In the genomic region with DNA sequence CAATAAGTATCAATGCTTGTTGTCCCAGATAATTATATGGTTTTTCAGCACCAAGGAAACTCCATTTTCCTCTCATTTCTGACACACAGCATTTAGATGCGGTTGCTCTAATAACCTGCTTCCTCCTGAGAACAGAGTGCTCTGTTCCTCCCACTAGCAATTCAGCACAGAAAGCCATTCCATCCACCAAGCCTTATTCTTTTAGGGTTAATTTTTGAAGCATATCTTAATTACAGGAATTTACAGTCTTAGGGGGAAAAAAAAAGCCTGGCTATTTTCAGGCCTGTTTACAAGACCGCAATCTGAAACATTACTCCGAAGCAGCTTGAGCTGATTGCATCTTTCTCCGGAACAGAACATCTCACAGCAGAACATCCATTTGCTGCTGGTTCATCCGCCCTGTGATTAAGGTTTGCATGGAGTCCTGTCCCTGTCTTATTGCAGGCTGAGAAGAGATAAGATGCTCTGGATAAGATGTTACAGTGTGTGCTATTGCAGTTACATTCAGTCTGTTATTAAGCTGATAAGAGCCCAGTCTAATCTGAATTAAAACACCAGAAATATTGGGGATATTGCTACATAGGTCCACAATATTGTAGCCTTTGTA, we compare ENCODE assay signal across 20 mouse cellular contexts.
DNase-seq lines count a peak whose midpoint lies in the region; ATAC-seq and TF ChIP-seq lines count a peak whose summit lies in the region.
"Had no signal": no experiment of that assay in that cellular context is flagged by ENCODE, and none has a peak within 500 bp of the region (broad histone marks: within the 10 kb centered on the region; RNA-seq: fewer than 3 reads in every experiment).

No protein-coding gene starts in this region.

- no peak overlapping the region for H3K9ac ChIP-seq in hindbrain, embryonic 16.5 days (ENCODE audit: low read depth, low read length)
- no peak overlapping the region for H3K9ac ChIP-seq in hindbrain, embryonic 14.5 days
- no peak overlapping the region for H3K9ac ChIP-seq in midbrain, embryonic 16.5 days (ENCODE audit: low read depth, low read length)
- H3K9ac ChIP-seq in midbrain, embryonic 13.5 days (replicated peaks) = no peak overlapping the region
- no peak overlapping the region for H3K9ac ChIP-seq in neural tube, embryonic 15.5 days (replicated peaks)
- H3K9ac ChIP-seq: heart, embryonic 13.5 days; liver, postnatal 0 days had no signal

- DNase-seq in hindbrain, embryonic 14.5 days (ENCODE audit: low spot score) = no peak
- DNase-seq in brain, embryonic 14.5 days (ENCODE audit: low read depth) = peak; percentile 61
- DNase-seq in spleen, postnatal 4 days (ENCODE audit: low spot score in 2 of 2) = no peak
- DNase-seq: adrenal gland, adult 2 months; cerebellum, adult 9-10 months; gastrocnemius, postnatal 14 days; heart, adult 18-20 months; kidney, adult 2 months; kidney, postnatal 25 days; layer of hippocampus, postnatal 36 days; liver, postnatal 0 days; lung, postnatal 10 days had no signal

- WGBS in hindbrain, embryonic 16.5 days = 78% methylated on average over 5 of the region's 5 CpGs
- 79% methylated on average over 5 of the region's 5 CpGs for WGBS in hindbrain, embryonic 14.5 days
- WGBS in midbrain, embryonic 16.5 days = 71% methylated on average over 5 of the region's 5 CpGs
- WGBS in midbrain, embryonic 13.5 days = 85% methylated on average over 5 of the region's 5 CpGs
- WGBS in neural tube, embryonic 15.5 days = 62% methylated on average over 5 of the region's 5 CpGs

- no peak for TF ChIP-seq POLR2A in brain, embryonic 14.5 days (IDR thresholded peaks at IDR 0.05; ENCODE audit: borderline replicate concordance, extremely low read depth, insufficient read depth, insufficient read length, poor library complexity, severe bottlenecking)

- no peaks in the 10 kb centered on the region for H3K27me3 ChIP-seq in hindbrain, embryonic 16.5 days (replicated peaks; ENCODE audit: control insufficient read depth, insufficient read depth, low read length)
- H3K27me3 ChIP-seq in hindbrain, embryonic 14.5 days (ENCODE audit: control insufficient read depth, insufficient read depth, low read length) = no peaks in the 10 kb centered on the region
- no peaks in the 10 kb centered on the region for H3K27me3 ChIP-seq in midbrain, embryonic 16.5 days (ENCODE audit: control insufficient read depth, insufficient read depth, low read depth, low read length)
- no peaks in the 10 kb centered on the region for H3K27me3 ChIP-seq in midbrain, embryonic 13.5 days
- no peaks in the 10 kb centered on the region for H3K27me3 ChIP-seq in neural tube, embryonic 15.5 days (replicated peaks)
- H3K27me3 ChIP-seq: heart, embryonic 13.5 days had no signal

- H3K4me3 ChIP-seq in hindbrain, embryonic 16.5 days (ENCODE audit: low read length) = no peak overlapping the region
- H3K4me3 ChIP-seq in hindbrain, embryonic 14.5 days (replicated peaks; ENCODE audit: low read length) = no peak overlapping the region
- H3K4me3 ChIP-seq in midbrain, embryonic 16.5 days (ENCODE audit: low read depth, low read length) = no peak overlapping the region
- no peak overlapping the region for H3K4me3 ChIP-seq in midbrain, embryonic 13.5 days (replicated peaks)
- no peak overlapping the region for H3K4me3 ChIP-seq in neural tube, embryonic 15.5 days (replicated peaks)
- H3K4me3 ChIP-seq: heart, embryonic 13.5 days; limb, embryonic 10.5 days had no signal

- H3K4me1 ChIP-seq in hindbrain, embryonic 16.5 days (ENCODE audit: control insufficient read depth, insufficient read depth, low read depth, low read length) = no peaks in the 10 kb centered on the region
- no peaks in the 10 kb centered on the region for H3K4me1 ChIP-seq in hindbrain, embryonic 14.5 days (replicated peaks; ENCODE audit: control insufficient read depth, insufficient read depth, low read length)
- peaks cover 2% of the 10 kb centered on the region; the same call in 1 of the 2 replicates for H3K4me1 ChIP-seq in midbrain, embryonic 16.5 days (ENCODE audit: control insufficient read depth, insufficient read depth, low read length)
- 0 out of 2 replicates have a peak, but pooled peaks cover 3% of the 10 kb centered on the region for H3K4me1 ChIP-seq in midbrain, embryonic 13.5 days (replicated peaks)
- no peaks in the 10 kb centered on the region for H3K4me1 ChIP-seq in neural tube, embryonic 15.5 days
- H3K4me1 ChIP-seq: heart, embryonic 13.5 days; limb, embryonic 10.5 days had no signal

- no peak overlapping the region for H3K27ac ChIP-seq in hindbrain, embryonic 16.5 days (ENCODE audit: low read depth, low read length)
- H3K27ac ChIP-seq in hindbrain, embryonic 14.5 days = no peak overlapping the region
- no peak overlapping the region for H3K27ac ChIP-seq in midbrain, embryonic 16.5 days (ENCODE audit: low read length)
- no peak overlapping the region for H3K27ac ChIP-seq in midbrain, embryonic 13.5 days
- H3K27ac ChIP-seq in neural tube, embryonic 15.5 days (replicated peaks) = 0 out of 2 replicates have a peak overlapping the region, but pooled peaks have one; percentile 41
- H3K27ac ChIP-seq: heart, embryonic 13.5 days; limb, embryonic 10.5 days; stomach, postnatal 0 days had no signal

- ATAC-seq in hindbrain, embryonic 16.5 days = 0 out of 2 replicates have a peak, but pooled peaks have one; percentile 34
- no peak for ATAC-seq in hindbrain, embryonic 14.5 days (ENCODE audit: low FRiP score)
- 0 out of 2 replicates have a peak, but pooled peaks have one; percentile 39 for ATAC-seq in midbrain, embryonic 16.5 days
- ATAC-seq in midbrain, embryonic 13.5 days = no peak
- ATAC-seq in neural tube, embryonic 15.5 days (ENCODE audit: low FRiP score) = peak; percentile 50; the same call in 1 of the 2 replicates
- ATAC-seq: inflammation-experienced regulatory T-cells, adult 6 months; liver, postnatal 0 days had no signal

- H3K9me3 ChIP-seq in hindbrain, embryonic 16.5 days (ENCODE audit: control insufficient read depth, low read length) = no peaks in the 10 kb centered on the region
- H3K9me3 ChIP-seq in hindbrain, embryonic 14.5 days (ENCODE audit: control insufficient read depth, low read length) = no peaks in the 10 kb centered on the region
- no peaks in the 10 kb centered on the region for H3K9me3 ChIP-seq in midbrain, embryonic 16.5 days (replicated peaks; ENCODE audit: control insufficient read depth, low read length, poor library complexity, severe bottlenecking)
- H3K9me3 ChIP-seq in midbrain, embryonic 13.5 days = no peaks in the 10 kb centered on the region
- no peaks in the 10 kb centered on the region for H3K9me3 ChIP-seq in neural tube, embryonic 15.5 days (replicated peaks)
- H3K9me3 ChIP-seq: heart, embryonic 13.5 days; limb, embryonic 10.5 days had no signal

- no peaks in the 10 kb centered on the region for H3K36me3 ChIP-seq in hindbrain, embryonic 16.5 days (ENCODE audit: control insufficient read depth, insufficient read depth, low read length)
- H3K36me3 ChIP-seq in hindbrain, embryonic 14.5 days (replicated peaks; ENCODE audit: control insufficient read depth, insufficient read depth) = no peaks in the 10 kb centered on the region
- H3K36me3 ChIP-seq in midbrain, embryonic 16.5 days (ENCODE audit: control insufficient read depth, insufficient read depth, low read length) = no peaks in the 10 kb centered on the region
- H3K36me3 ChIP-seq in midbrain, embryonic 13.5 days = no peaks in the 10 kb centered on the region
- no peaks in the 10 kb centered on the region for H3K36me3 ChIP-seq in neural tube, embryonic 15.5 days
- H3K36me3 ChIP-seq: heart, embryonic 13.5 days; limb, embryonic 10.5 days had no signal

- H3K4me2 ChIP-seq in hindbrain, embryonic 16.5 days (ENCODE audit: low read length) = no peak overlapping the region
- no peak overlapping the region for H3K4me2 ChIP-seq in hindbrain, embryonic 14.5 days (replicated peaks)
- H3K4me2 ChIP-seq in midbrain, embryonic 16.5 days (ENCODE audit: low read length) = no peak overlapping the region
- H3K4me2 ChIP-seq in midbrain, embryonic 13.5 days (replicated peaks) = no peak overlapping the region
- no peak overlapping the region for H3K4me2 ChIP-seq in neural tube, embryonic 15.5 days
- H3K4me2 ChIP-seq: heart, embryonic 13.5 days had no signal

- TF ChIP-seq CTCF in brain, embryonic 14.5 days (IDR thresholded peaks at IDR 0.05; ENCODE audit: borderline replicate concordance, extremely low read depth, insufficient read depth, insufficient read length) = no peak

Comparison
In these comparisons a context has a peak if more than half of its experiments do, and no peak if none do; other contexts are left out.
1. ATAC-seq: peak in hindbrain, embryonic 16.5 days (single experiment), midbrain, embryonic 16.5 days (single experiment) and neural tube, embryonic 15.5 days (single experiment); none in hindbrain, embryonic 14.5 days (single experiment) and midbrain, embryonic 13.5 days (single experiment).